Mouse (Mus musculus): ENCODE measurements around the gene Rgs16.

DNA sequence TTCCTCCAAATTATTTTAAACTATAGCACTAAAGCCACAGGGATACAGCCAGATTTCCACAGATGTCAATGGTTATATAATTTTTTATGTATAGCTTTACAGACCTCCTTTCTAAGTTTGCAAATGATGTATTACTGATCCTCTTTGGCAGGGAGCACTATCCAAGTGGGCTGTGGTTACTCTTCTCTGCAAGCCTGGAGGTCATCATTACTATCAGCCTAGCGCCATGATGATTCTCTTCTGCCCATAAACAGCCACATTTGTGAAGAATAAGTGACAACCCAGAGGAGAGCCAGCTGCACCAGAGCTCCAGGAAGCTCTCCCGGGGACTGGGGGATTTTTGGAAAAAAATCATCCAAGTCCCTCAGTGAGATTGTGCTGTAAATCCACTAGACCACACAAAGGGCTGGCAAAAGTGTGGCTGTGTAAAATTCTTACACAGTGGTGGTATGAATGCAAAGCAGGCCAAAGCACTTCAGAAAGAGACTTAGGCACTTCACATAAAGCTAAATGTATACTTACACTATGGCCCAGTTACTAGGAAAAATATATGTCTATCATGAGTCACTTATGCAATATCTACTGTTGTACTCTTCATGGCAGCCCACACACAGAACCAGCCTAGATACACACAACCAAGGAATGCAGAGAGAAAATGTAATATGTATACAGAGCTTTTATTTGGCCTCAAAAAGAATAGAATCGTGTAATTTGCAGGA is 28.4 kb upstream of the Rgs16 start:
- TF ChIP-seq CTCF (IDR thresholded peaks at IDR 0.05; ENCODE audit: extremely low read depth, insufficient read depth, low read length) (no peak), POLR2A (IDR thresholded peaks at IDR 0.05; ENCODE audit: extremely low read depth, insufficient read depth, low read length) (no peak)
